Mouse (Mus musculus): ENCODE measurements around the gene Mrps36. TPM values are rescaled to one million over a fixed set of nuclear protein-coding genes. Genes with fewer than 3 reads are reported as not detected.

Mrps36 gene
- polyA plus RNA-seq, 1 experiment from 2014 or later: 253 TPM

DNA sequence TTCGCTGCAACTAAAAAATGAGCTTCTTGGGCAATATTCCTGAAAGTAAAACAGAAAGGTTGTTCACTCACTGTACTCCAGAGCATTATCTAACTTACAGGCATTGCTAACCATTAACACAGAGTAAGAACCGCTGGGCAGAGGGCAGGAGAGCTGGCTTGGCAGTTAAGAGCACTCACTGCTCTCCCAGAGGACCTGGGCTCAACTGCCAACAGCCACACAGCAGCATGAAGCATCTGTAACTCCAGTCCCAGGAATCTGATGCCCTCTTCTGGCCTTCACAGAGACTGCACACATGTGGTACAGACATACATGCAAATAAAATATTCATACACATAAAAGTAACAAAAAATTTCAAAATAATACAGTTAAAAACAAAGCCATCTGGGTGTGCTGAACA lies 41.0 kb downstream of the Mrps36 start:
- 90% methylated on average over 2 of the region's 2 CpGs for WGBS (ENCODE audit: insufficient replicate concordance)
- no peak for ATAC-seq (replicated peaks; ENCODE audit: insufficient number of reproducible peaks, low FRiP score, low TSS enrichment)

GRCm38 (mm10) chr13:100698866-100699265 lies 45.6 kb downstream of the Mrps36 start:
- Histone ChIP-seq H3K9me3 (replicated peaks; ENCODE audit: control insufficient read depth, low read length) (no peaks in the 10 kb centered on the region), H3K4me3 (ENCODE audit: low read depth, low read length) (no peak overlapping the region), H3K9ac (ENCODE audit: low read depth, low read length) (no peak overlapping the region), H3K27me3 (ENCODE audit: control insufficient read depth, insufficient read depth, low read length) (no peaks in the 10 kb centered on the region), H3K36me3 (ENCODE audit: control insufficient read depth, insufficient read depth, low read length) (peaks cover 28% of the 10 kb centered on the region), H3K4me1 (ENCODE audit: control insufficient read depth, insufficient read depth, low read length) (no peaks in the 10 kb centered on the region), H3K4me2 (no peak overlapping the region), H3K27ac (ENCODE audit: low read depth, low read length) (no peak overlapping the region)
- no peak for ATAC-seq (replicated peaks; ENCODE audit: insufficient number of reproducible peaks, low FRiP score, low TSS enrichment)
- WGBS (ENCODE audit: insufficient replicate concordance): 94% methylated on average over 10 of the region's 10 CpGs

More for the DNA sequence above, 41.0 kb downstream of the Mrps36 start:
- no peak overlapping the region for H3K9ac ChIP-seq (ENCODE audit: low read depth, low read length)
- no peak overlapping the region for H3K27ac ChIP-seq (ENCODE audit: low read depth, low read length)
- H3K9me3 ChIP-seq (replicated peaks; ENCODE audit: control insufficient read depth, low read length): no peaks in the 10 kb centered on the region
- no peaks in the 10 kb centered on the region for H3K27me3 ChIP-seq (ENCODE audit: control insufficient read depth, insufficient read depth, low read length)
- H3K4me2 ChIP-seq: no peak overlapping the region
- H3K4me1 ChIP-seq (ENCODE audit: control insufficient read depth, insufficient read depth, low read length): no peaks in the 10 kb centered on the region
- H3K4me3 ChIP-seq (ENCODE audit: low read depth, low read length): no peak overlapping the region
- H3K36me3 ChIP-seq (ENCODE audit: control insufficient read depth, insufficient read depth, low read length): peaks cover 54% of the 10 kb centered on the region

DNA sequence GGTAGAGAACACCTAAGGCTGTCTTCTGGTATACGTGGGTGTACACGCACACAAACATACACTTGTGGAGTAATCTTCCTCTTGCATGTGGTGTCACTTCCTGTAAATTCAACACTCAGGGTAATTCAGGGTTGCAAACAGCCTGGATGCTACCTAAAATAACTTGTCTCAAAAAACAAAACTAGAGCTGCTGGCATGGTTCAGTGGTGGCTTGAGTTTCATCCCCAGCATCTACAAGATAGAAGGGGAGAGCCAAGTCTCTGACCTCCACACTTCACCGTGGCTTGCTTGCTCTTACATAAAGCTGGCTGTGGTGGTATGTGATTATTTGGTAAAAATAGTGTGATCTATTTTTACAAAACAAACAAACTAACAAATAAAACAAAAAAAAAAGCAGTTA lies 46.9 kb downstream of the Mrps36 start:
- peaks cover 16% of the 10 kb centered on the region for H3K36me3 ChIP-seq (ENCODE audit: control insufficient read depth, insufficient read depth, low read length)
- 86% methylated on average over 3 of the region's 3 CpGs for WGBS (ENCODE audit: insufficient replicate concordance)
- ATAC-seq (replicated peaks; ENCODE audit: insufficient number of reproducible peaks, low FRiP score, low TSS enrichment): no peak
- H3K4me1 ChIP-seq (ENCODE audit: control insufficient read depth, insufficient read depth, low read length): no peaks in the 10 kb centered on the region
- H3K27me3 ChIP-seq (ENCODE audit: control insufficient read depth, insufficient read depth, low read length): no peaks in the 10 kb centered on the region
- H3K9me3 ChIP-seq (replicated peaks; ENCODE audit: control insufficient read depth, low read length): no peaks in the 10 kb centered on the region
- H3K27ac ChIP-seq (ENCODE audit: low read depth, low read length): no peak overlapping the region
- H3K4me2 ChIP-seq: no peak overlapping the region
- H3K9ac ChIP-seq (ENCODE audit: low read depth, low read length): no peak overlapping the region
- no peak overlapping the region for H3K4me3 ChIP-seq (ENCODE audit: low read depth, low read length)

GRCm38 (mm10) chr13:100687513-100687912 lies 56.9 kb downstream of the Mrps36 start:
- 54% methylated on average over 7 of the region's 7 CpGs for WGBS (ENCODE audit: insufficient replicate concordance)
- ATAC-seq (replicated peaks; ENCODE audit: insufficient number of reproducible peaks, low FRiP score, low TSS enrichment): no peak
- Histone ChIP-seq H3K27me3 (ENCODE audit: control insufficient read depth, insufficient read depth, low read length) (no peaks in the 10 kb centered on the region), H3K4me3 (ENCODE audit: low read depth, low read length) (no peak overlapping the region), H3K9me3 (replicated peaks; ENCODE audit: control insufficient read depth, low read length) (no peaks in the 10 kb centered on the region), H3K36me3 (ENCODE audit: control insufficient read depth, insufficient read depth, low read length) (no peaks in the 10 kb centered on the region), H3K4me1 (ENCODE audit: control insufficient read depth, insufficient read depth, low read length) (no peaks in the 10 kb centered on the region), H3K27ac (ENCODE audit: low read depth, low read length) (no peak overlapping the region), H3K4me2 (no peak overlapping the region), H3K9ac (ENCODE audit: low read depth, low read length) (no peak overlapping the region)

Other genes with a start within 250 kb of the Mrps36 start
- 1.5 and 1.7 TPM in 2 replicates for gene Ocln, start 191.9 kb downstream of the Mrps36 start, polyA plus RNA-seq (2014; fragmentation: Nextera tagmentation; extraction: Ambion mirVana)
- 2.8 and 3.6 TPM in 2 replicates for gene Marveld2, start 127.7 kb downstream of the Mrps36 start, polyA plus RNA-seq (2014; fragmentation: Nextera tagmentation; extraction: Ambion mirVana)
- gene Ak6, start 93.7 kb downstream of the Mrps36 start, polyA plus RNA-seq (2014; fragmentation: Nextera tagmentation; extraction: Ambion mirVana): 244 and 250 TPM in 2 replicates
- 24.5 and 30.2 TPM in 2 replicates for gene Rad17, start 93.6 kb downstream of the Mrps36 start, polyA plus RNA-seq (2014; fragmentation: Nextera tagmentation; extraction: Ambion mirVana)
- 7.4 and 15.8 TPM in 2 replicates for gene Taf9, start 93.1 kb downstream of the Mrps36 start, polyA plus RNA-seq (2014; fragmentation: Nextera tagmentation; extraction: Ambion mirVana)
- 3.2 and 4.4 TPM in 2 replicates for gene Ccdc125, start 74.9 kb downstream of the Mrps36 start, polyA plus RNA-seq (2014; fragmentation: Nextera tagmentation; extraction: Ambion mirVana)
- gene Cdk7, start 13.7 kb downstream of the Mrps36 start, polyA plus RNA-seq (2014; fragmentation: Nextera tagmentation; extraction: Ambion mirVana): 75.1 and 80.1 TPM in 2 replicates
- 27.0 and 31.2 TPM in 2 replicates for gene Cenph, start 31.2 kb upstream of the Mrps36 start, polyA plus RNA-seq (2014; fragmentation: Nextera tagmentation; extraction: Ambion mirVana)
- 239 and 248 TPM in 2 replicates for gene Ccnb1, start 41.9 kb upstream of the Mrps36 start, polyA plus RNA-seq (2014; fragmentation: Nextera tagmentation; extraction: Ambion mirVana)
- 37.7 and 42.3 TPM in 2 replicates for gene Slc30a5, start 88.8 kb upstream of the Mrps36 start, polyA plus RNA-seq (2014; fragmentation: Nextera tagmentation; extraction: Ambion mirVana)

Measured in heart, embryonic 11.5 days (tissue).